Mouse (Mus musculus): ENCODE measurements at regions not wholly inside any gene's neighbourhood (a gene's known extent, or its start where the extent isn't known, plus 50 kb on each side); places are given as distances from the start of the nearest gene placed in this dataset.
"Not testable (repeated sequence)": the region's sequence is repeated elsewhere in the genome, so short reads cannot be mapped to it uniquely, and the experiment has no call there.

DNA sequence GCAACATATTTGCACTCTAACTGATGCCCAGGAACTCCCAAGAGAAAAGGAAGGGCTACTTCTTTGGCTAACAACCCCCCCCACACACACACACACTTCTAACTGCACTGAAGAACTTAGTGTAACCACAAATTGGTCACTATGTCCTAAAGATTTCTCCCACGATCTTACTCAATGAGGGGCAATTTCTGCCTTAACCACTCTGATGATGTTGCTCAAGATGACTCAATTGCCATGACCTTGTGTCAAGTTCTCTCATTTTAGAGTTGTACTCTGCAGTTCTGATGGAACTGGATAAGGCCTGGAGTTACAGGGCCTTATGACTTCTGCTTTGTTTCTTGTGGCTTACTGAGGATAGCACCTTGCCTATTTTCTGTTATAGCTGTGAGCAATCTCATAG lies 81.7 kb downstream of the Sem1 start:
- no peak for DNase-seq (ENCODE audit: low spot score in 2 of 2)

DNA sequence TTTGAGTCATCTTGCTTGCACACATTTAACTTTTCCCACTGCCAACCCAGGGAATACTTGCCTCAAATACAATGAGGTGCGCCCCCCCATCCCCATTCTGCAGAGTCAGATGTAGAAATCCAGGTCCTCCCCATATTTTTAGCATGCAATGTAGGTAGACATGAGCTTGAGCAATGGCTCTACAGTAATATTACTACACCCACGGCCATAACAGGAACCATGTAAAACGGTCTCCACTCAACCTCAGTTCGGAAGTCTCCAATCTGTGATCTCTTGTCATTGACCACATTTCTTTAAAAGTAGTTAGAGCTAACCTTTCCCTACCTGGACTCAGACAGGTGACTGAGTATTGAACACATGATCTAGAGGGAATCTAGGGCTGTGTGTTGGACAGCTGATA lies 82.1 kb downstream of the Sem1 start:
- no peak for DNase-seq (ENCODE audit: low spot score in 2 of 2)

DNA sequence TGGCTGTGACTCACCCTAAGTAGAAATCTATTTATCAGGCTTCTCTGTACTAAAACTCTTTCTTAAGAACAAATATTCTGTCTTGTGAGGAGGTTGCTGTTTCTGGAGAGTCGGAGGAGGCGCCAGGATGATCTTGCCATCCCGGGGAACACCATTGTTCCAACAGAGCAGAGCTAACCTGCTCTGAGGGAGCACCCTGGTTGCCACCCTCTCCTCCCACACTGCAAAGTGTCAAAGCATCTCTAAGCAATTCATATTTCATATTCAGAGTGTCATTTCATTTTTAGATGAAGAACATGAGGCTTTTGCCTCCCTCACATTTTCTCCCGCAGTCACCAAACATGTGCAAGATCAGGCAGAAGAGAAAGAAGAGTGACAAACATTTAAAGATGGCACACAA lies 90.3 kb downstream of the Sem1 start:
- no peak for DNase-seq (ENCODE audit: low spot score in 2 of 2)

DNA sequence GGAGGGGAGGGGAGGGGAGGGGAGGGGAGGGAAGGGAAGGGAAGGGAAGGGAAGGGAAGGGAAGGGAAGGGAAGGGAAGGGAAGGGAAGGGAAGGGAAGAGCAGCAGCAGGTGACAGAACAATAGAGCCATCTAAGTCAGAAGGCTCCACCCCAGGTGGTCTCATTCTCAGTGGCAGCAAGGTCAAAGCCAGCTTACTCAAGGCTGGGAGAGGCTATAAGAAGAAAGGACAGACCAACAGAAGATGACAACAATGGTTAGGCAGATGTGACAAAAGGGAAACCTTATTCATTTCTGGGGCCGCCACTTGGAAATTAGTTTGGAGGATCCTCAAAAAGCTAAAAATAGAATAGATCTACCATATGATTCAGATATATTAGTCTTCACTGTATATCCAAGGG lies 96.9 kb downstream of the Sem1 start:
- not testable (repeated sequence) for DNase-seq (ENCODE audit: low spot score in 2 of 2)

DNA sequence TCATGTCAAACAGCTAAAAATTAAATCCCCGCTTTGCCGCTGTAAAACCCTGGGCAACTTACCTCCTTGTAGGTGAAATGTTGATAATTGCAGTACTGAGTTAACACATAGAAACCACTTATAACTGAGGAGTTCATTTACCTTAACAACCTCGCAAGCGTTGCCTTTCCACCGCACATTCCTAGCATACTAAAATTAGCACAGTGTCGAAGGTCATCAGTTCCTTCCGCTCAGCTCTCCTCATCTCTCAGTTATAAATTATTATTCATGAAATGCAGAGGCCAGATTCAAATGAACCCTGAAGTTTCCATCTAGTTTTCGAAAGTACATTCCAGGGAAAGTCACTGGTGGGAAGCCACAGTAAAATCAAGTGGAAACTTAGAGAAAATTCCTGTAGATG lies 108.1 kb downstream of the Sem1 start:
- no peak for DNase-seq (ENCODE audit: low spot score in 2 of 2)

DNA sequence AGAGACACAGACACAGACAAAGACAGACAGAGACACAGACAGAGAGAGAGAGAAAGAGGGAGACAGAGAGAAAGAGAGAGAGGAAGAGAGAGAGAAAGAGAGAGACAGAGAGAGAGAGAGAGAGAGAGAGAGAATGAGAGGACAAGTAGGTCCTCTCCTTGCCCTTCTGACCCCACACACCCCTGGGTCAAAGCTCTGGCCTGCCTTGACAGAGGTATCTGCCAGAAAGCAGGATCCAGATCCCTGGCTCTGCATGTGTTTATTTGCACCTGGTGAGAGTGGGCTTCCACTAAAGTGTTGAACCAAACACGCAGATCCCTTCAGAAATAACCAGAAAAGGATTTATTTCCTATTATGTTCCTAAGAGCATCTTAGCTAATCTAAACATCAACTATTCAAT lies 110.9 kb downstream of the Sem1 start:
- no peak for DNase-seq (ENCODE audit: low spot score in 2 of 2)

DNA sequence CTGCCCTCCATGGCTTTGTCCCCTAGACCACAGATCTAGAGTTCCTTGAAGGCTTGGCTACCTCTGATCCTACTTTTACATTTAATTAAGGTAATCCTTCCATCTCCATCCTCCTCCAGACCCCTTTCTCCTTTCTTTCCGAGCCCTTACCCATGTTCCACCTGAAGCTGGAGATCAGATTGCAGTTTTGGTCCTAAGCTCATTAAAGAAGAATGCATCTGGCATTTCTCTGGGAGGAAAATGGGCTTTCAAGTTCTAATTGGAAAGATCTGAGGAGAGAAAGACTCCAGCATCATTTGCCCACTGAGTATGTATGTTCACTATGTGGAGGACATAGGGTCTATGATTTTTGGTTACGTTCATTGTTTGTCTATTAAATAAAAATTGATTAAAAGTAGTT lies 112.2 kb downstream of the Sem1 start:
- no peak for DNase-seq (ENCODE audit: low spot score in 2 of 2)

DNA sequence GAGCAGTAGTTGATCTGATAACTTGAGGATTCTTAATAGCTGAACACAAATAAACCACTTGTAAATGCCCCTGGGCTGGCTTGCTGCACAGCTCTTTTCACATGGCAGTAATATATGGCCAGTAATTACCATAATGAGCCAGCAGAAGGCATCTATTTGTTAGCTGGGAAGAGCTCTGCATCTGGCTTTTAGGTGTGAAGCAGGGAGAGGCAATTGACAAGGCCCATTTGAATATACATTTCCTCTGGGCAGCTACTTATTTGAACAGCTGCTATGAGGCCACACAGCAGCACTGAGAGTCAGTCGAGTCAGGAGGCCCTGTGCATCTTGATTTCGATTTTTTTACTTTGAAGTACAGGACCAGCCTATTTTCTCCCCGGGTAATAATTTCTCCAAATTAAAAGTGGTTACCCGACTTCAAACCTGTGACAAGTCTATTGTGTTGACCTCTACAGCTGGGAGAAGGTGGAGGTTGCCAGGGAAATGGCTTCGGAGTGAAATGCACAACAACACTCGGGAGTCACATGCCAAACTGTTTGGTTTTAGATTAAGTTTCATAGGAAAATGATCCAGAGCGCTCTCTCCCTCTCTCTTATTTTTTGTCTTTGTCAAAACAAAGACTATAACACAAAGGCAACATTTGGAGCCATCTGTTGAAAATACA lies 114.5 kb downstream of the Sem1 start:
- no peak for DNase-seq (ENCODE audit: low spot score in 2 of 2)

DNA sequence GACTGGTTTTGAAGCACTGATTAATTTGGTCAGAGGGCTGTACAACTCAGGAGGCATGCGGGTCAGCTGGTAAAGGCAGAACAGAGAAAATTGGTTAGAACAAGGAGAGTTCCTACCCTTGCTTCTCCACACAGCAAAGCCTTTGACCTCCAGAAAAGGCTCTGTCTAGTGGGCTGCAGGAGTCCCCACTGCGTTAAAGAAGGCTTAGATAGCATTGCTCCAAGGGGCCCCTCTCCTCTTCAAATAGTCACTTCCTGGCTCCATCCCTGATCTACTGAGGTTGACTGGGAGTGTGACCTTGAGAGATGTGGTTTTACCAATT lies 118.6 kb downstream of the Sem1 start:
- no peak for DNase-seq (ENCODE audit: low spot score in 2 of 2)

DNA sequence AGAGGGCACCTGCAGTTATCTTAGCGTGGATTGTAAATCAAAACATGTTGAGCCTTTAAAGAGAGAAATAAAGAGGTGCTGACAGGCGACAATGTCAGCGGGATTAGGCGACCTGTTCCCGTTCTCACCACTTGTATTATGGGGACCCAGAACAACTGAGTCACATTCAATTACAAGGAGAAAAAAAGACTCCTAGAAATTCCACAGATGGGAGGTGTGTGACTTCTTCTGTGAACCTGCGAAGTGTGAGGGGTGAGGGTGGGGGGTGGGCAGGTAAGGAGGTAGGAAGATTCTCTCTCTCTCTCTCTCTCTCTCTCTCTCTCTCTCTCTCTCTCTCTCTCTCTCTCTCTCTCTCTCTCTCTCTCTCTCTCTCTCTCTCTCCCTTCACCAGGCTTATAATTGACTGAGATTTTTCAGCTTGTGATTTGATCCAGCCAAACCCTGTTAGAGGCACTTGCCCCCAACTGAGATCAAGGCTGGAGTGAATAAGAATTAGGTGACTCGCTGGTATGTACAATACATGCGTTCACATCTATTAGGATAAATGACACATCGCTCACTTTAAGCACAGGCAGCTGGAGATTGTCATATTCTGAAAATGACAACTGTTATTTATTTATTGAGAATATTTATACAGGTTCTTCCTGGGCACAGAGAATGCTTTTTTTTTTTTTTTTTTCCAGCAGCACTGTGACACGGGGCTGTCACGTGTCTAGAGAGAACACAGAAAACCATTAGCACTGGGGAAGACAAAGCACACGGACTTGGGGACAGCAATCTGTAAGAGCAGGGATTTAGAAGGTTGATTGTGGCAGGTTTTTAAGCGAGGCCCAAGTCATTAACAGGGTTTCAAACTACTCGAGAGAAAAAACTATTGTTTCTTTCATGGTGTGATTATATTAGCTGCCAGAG lies 119.2 kb downstream of the Sem1 start:
- no peak for DNase-seq (ENCODE audit: low spot score in 2 of 2)

DNA sequence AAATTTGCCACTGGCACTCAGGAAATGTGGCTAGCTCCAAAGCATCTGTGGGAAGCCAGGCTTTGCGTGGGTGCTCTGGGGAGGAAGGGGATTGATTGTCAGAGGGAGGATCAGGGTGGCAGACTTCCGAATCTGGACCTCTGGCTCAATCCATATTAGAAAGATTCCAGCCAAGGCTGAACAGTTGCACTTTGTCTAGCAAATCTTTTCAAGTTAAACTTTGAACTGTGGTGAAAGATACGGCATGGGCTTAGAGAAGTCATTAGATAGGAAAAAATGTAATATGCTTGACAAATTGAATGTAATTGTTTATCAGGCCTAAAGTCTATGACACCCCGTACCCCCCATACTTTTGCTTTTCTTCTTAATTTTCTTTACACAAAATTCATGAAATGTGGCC lies 120.7 kb downstream of the Sem1 start:
- no peak for DNase-seq (ENCODE audit: low spot score in 2 of 2)

DNA sequence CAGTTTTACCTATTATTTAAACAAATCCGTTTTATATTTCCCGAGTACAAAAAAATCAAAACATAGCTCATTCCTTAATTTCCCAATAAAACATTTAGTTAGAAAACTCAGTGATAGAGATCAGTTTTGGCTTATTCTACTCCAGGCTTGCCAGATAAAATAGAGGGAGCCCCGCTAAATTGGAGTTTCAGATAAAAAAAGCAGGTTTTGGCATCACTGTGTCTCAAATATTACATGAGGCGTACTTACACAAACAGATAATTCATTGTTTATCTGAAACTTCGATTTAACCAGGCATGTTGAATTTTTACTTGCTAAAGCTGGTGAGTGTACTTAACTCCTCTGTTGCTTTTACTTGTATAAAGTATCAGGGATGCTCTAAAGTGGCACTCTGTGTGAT lies 121.5 kb downstream of the Sem1 start:
- DNase-seq (ENCODE audit: low spot score in 2 of 2) = no peak

DNA sequence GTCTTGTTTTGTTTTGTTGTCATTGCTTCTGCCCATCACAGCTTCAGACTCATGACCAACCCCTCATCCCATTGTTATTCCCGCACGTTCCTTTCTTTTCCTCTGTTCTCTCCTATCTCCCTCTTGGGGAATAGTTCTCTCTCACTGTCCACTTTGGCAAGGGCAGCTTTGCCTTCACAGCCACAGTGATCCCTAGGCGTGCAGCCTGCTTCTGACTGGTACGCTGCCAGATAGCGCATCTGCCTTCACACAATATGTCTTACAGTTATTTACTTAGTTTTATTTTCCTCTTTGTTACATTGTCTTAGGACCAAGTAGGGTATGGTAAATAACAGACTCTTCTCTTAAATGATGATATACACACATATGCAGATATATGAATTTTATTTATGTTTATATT lies 122.9 kb downstream of the Sem1 start:
- DNase-seq (ENCODE audit: low spot score in 2 of 2) = no peak

DNA sequence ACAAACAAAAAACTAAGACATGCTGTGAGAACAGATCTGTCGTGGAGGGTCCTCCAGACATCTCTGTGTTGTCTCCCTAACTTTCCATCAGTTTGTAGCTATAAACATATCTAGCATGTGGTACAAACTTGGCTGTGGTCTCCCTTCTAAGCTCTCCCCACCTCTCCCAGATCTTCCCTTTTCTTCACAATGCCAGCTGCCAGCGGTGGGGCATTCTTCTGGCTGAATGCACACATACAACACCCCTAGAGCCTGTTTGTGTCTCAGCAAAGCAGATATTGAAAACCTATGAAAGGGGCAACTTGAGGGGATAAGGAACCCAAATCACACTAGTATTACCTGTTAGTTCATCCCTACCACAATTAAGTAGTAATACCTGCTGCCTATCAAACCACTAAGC lies 124.1 kb downstream of the Sem1 start:
- DNase-seq (ENCODE audit: low spot score in 2 of 2) = no peak

DNA sequence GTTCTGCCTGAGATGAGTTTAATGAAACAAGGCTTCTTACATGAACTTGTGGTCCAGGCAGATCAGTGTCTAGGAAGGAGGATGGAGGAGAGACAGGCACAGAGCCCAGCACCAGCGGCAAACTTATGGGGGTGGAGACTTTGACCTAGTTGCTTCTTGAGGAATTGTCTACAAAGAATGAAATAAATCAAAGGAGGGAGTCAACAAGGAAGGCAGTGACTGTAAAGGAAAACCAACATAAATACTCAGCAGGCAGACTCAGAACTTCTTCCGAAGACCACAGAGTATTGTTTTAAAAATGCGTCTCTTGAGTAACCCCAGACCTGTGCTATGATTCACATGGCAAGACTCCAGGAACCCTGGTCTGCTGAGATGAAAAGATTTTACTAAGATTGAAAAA lies 143.6 kb downstream of the Sem1 start:
- DNase-seq (ENCODE audit: low spot score in 2 of 2) = no peak

DNA sequence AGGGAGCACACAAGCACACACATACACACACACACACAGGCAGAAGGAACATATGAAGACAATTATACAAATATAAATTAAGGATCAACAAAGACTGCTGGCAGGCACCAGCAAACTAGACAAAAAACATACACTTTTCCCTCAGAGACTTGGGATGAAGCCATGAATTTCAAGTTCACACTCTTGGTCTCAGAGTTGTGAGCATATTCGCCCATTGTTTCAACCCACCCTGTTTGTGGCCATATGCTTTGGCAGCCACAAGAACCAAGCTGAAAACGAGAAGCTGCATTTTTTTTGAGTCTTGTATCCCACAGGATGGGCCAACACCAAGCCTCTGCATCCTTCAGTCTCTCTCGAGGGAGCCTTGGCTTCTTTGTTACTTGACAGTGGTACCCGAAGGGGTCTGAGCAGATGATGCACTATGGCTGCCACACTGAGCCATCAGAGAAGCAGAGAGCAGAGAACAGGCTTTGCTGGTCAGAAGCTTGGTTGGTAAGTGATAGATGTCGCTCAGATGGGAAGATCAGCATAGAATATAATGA lies 144.1 kb downstream of the Sem1 start:
- DNase-seq (ENCODE audit: low spot score in 2 of 2) = no peak

DNA sequence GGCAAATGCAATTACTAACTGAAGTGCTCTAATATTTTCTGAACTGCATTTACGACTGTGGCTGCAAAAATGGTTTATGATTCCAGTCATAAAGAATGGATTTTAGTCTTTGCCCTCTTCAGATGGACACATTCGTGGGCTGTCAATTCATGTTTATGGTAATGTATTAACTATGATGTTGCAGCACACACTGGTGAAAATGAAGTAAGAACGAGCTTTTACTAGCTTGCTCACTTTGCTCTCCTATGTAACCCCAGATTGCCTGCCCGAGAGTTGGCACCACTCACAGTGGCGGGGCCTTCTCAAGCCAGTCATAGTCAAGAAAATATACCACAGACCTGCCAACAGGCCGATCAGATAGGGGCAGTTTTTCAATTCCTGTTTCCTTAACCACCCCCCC lies 145.3 kb downstream of the Sem1 start:
- no peak for DNase-seq (ENCODE audit: low spot score in 2 of 2)

DNA sequence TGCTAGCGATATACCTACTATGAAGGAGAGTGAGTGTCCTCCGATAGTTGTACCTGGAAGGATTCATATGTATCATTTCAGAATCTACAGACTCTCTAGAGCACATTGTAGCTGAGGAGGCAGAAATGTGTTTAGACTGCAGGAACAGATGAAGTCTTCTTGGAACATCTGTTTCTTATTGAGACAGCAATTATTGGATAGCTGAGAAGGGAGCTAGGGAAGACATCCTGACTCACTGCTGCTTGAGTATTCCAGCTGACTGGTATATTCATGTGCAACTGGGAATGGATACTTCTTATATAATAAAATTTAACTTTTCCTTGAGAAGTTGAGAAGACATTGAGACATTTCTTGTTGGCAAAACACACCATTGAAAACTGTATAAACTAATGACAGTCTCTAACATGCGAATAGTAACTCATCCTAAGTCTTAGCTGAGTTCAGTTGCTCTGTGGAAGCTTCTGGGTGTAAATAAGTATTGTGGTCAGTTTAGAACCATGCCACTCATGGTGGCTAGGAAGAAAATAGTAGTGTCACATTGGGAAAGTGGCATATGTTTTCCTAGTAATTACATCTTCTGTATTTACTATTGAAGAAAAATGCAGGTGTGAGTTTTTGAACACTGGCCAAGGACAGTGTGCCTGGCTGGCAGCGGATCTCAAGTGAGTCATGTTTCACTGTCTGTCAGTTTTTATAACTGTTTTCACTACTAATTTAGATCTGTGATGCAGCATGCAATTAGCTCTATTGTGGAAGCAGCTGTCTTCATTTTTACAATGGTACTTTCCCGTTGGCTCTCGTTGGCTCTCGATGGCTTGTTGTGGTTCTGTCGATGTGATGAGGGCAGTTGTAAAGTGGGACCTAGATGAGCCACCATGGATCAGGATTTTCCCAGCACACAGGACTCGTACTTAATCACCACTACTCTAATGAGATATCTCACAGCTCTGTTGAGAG lies 163.5 kb downstream of the Sem1 start:
- DNase-seq (ENCODE audit: low spot score in 2 of 2) = no peak

DNA sequence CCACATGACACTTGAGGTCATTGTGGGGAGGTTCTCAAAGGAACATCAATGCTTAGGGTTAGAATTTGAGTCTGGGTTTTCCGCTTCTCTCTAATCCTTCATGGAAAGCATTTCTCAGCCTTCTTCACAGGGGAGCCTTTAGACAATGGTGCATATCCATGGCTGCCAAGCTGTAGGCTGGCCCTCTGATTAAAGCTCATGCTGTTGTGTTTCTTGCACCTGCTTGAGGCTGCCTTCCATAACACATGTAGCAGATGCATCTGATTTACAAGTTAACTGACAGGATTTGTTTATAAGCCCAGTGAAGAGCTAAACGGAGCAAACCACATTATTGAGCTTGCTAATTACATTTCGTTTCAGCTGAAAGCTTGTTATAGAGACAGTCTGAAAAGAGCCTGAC lies 180.5 kb downstream of the Sem1 start:
- no peak for DNase-seq (ENCODE audit: low spot score in 2 of 2)

DNA sequence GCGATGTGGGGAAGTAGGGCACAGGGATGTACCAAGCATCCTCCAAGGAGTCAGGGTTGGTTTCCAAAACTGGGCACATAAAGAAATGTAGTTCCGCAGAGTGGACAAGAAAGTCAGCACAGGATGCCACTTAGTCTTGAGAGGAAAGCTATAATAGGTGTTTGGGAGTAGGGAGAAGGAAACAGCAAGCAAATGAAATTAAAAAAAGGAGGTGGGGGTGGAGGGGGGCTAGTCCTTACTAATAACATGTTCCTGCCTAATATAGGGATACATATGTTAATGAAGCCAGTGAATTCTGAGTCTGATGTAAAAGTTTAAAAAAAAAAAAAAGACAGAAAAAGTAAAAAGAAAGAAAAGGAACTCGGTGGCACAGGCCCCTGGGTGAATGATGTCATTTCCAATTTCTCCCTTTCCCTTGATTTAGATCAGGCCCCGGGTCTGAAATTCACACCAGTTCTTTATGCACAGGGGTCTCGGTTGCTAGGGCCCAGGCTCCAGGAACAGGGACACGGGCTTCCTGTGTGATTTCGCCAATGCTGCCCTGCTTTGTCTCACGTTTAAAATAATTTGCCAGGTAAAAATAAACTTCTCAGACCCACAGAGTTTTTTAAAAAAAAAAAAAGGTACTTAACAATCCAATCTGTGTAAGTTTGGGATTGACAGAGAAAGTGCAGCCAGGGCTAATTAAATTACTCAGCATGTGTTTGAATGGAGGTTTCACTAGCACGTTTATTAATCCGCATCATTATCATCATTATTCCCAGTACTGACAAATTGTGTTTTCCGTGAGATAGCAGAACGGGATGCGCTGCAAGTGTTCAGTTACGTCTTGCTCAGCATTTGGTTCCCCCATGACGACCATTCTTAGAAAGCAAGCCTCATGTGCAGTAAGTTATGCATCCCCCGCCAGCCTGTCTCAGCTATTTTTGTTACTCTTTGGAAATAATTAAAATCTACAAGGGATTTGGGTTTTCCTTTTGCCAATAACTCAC lies 172.8 kb upstream of the Slc25a13 start:
- DNase-seq (ENCODE audit: low spot score in 2 of 2) = no peak

Measured in heart, adult 9 months (tissue).